Mouse (Mus musculus) embryonic stem cell, embryonic (primary cell): Measurements from ENCODE around the gene Scp2.

Source experiments
- CTCF ChIA-PET, 4 experiments: fragments of 300-600 bp in 2 of 4; fragments of 350-600 bp in 2 of 4; sonication (Branson Sonifier 250); formaldehyde crosslinking; loops; one replicate each; lab custom pipeline; 2022; ENCODE audit warnings: inconsistent platforms in 2 of 4; lab: Charles Lee
- POLR2A ChIA-PET, 4 experiments: fragments of 300-600 bp in 2 of 4; fragments of 350-600 bp in 2 of 4; sonication (Branson Sonifier 250); formaldehyde crosslinking; loops; one replicate each; lab custom pipeline; 2022; ENCODE audit warnings: antibody characterized with exemption in 4 of 4, inconsistent platforms in 1 of 4; lab: Charles Lee

Scp2 gene

GRCm38 (mm10) chr4:108074204-108074823, 70.5 kb downstream of the Scp2 start:
- POLR2A ChIA-PET: interaction anchor here in 1 of 4 experiments (1.7 kb wide), 1 partner anchor 43 kb away, joined by 3 read pairs; no protein-coding TSS in a partner anchor

GRCm38 (mm10) chr4:108072086-108072485, 72.7 kb downstream of the Scp2 start:
- POLR2A ChIA-PET: interaction anchor here in 2 of 4 experiments (1.6 to 2.0 kb wide), 2 partner anchors 12 to 182 kb away, joined by 4 to 8 read pairs; partner anchors contain the start of gene 0610037L13Rik (in 1 of the 2)
- CTCF ChIA-PET: no interaction called here

More at GRCm38 (mm10) chr4:108074204-108074823, 70.5 kb downstream of the Scp2 start:
- CTCF ChIA-PET: no interaction called here

DNA sequence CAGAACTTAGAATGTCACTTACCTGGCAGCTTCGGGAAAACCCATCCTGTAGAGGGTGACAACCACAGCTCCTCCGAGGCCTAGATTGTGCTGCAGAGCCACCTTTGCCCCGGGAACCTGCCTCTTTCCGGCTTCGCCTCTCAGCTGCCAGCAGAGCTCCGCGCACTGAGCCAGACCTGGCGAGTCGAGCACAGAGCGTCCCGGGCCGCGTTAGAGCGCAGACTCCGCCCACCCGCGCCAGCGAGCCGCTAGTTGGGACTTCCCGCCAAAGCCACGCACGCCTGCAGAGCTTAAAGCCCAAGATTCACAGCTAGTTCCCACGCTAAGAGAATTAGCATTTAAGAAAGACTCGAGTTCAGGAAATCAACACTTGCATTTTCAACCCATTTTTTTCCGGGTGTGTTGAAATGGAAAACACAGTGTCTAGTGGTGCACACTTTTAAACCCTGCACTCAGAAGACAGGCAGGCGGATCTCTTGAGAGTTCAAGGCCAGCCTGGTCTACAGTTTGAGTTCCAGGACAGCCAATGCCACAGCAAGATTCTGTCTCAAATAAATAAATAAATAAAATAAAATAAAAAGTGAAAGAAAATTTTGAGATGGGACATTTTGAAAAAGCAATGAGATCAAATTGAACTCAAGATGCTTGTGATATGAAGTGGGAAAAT, 73.4 kb downstream of the Scp2 start:
- CTCF ChIA-PET: interaction anchor here in 3 of 4 experiments (0.5 to 1.0 kb wide), 5 partner anchors 229 to 334 kb away, joined by 3 to 9 read pairs (median 4); partner anchors contain the start of gene Coa7 (in 1 of the 3)
- POLR2A ChIA-PET: interaction anchor here in 3 of 4 experiments (0.5 to 2.5 kb wide), 26 partner anchors 8 to 508 kb away, joined by 3 to 9 read pairs (median 3); partner anchors contain the start of genes 0610037L13Rik (in 2 of the 3), Cpt2 (in 2 of the 3), Orc1 (in 1 of the 3) and Prpf38a (in 1 of the 3)

DNA sequence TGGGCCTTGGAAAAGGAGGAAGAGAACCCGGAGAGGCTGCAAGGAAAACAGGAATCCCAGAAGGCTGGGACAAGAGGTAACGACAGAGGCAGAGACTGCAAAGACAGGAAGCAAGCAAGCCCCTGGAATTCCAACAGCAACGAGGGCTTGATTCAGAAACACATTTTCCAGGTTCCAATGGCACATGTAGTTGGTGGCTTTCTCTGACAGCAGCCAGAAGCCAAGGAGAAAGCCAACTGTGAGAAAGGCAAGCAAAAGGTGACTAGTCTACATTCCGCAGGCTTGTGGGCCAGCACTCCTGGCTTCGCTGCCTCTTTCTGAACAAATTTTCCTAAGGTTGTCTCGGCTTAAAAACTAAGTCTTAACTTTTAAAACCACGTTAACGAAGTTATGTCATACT, 74.1 kb downstream of the Scp2 start:
- ChIA-PET POLR2A (interaction anchor here in 3 of 4 experiments (0.5 to 2.5 kb wide), 26 partner anchors 8 to 509 kb away, joined by 3 to 9 read pairs (median 3); partner anchors contain the start of genes 0610037L13Rik (in 2 of the 3), Cpt2 (in 2 of the 3), Orc1 (in 1 of the 3) and Prpf38a (in 1 of the 3)), CTCF (interaction anchor here in 3 of 4 experiments (0.5 to 1.0 kb wide), 4 partner anchors 229 to 333 kb away, joined by 3 to 9 read pairs (median 4); no protein-coding TSS in a partner anchor)

- ChIA-PET CTCF (interaction anchor here in 1 of 4 experiments (0.6 kb wide), 1 partner anchor 256 kb away, joined by 3 read pairs; no protein-coding TSS in a partner anchor), POLR2A (interaction anchor here in 2 of 4 experiments (1.2 to 2.5 kb wide), 4 partner anchors 9 to 180 kb away, joined by 4 to 9 read pairs (median 7); partner anchors contain the start of gene 0610037L13Rik (in 1 of the 2))
Measured at GRCm38 (mm10) chr4:108070286-108070685, 74.5 kb downstream of the Scp2 start.

- POLR2A ChIA-PET: interaction anchor here in 2 of 4 experiments (1.2 to 1.7 kb wide), 2 partner anchors 9 to 11 kb away, joined by 3 to 4 read pairs; no protein-coding TSS in a partner anchor
Measured at GRCm38 (mm10) chr4:108068081-108068480, 76.7 kb downstream of the Scp2 start.

GRCm38 (mm10) chr4:108067261-108067660, 77.5 kb downstream of the Scp2 start:
- POLR2A ChIA-PET: interaction anchor here in 2 of 4 experiments (1.2 to 1.7 kb wide), 2 partner anchors 8 to 12 kb away, joined by 3 to 4 read pairs; no protein-coding TSS in a partner anchor
- CTCF ChIA-PET: no interaction called here

More at GRCm38 (mm10) chr4:108068081-108068480, 76.7 kb downstream of the Scp2 start:
- CTCF ChIA-PET: no interaction called here

DNA sequence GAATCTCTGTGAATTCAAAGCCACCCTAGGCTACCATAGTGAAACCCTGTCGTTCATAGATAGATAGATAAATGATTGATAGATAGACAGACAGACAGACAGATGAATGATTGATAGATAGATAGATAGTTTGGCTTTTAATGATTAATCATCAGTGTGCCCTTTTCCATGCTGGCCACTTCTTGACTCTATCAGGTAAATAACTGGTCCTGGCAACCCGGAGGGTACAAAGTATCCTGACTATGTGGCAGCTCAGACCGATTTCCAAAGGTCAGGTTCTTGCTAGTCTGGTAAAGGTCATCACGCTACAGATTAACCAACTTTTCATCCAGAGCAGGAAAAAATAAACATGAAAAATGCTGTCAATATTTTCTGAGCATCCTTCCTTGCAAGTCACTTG, 78.2 kb downstream of the Scp2 start:
- ChIA-PET CTCF (no interaction called here), POLR2A (interaction anchor here in 1 of 4 experiments (0.6 kb wide), 1 partner anchor 13 kb away, joined by 3 read pairs; no protein-coding TSS in a partner anchor)

DNA sequence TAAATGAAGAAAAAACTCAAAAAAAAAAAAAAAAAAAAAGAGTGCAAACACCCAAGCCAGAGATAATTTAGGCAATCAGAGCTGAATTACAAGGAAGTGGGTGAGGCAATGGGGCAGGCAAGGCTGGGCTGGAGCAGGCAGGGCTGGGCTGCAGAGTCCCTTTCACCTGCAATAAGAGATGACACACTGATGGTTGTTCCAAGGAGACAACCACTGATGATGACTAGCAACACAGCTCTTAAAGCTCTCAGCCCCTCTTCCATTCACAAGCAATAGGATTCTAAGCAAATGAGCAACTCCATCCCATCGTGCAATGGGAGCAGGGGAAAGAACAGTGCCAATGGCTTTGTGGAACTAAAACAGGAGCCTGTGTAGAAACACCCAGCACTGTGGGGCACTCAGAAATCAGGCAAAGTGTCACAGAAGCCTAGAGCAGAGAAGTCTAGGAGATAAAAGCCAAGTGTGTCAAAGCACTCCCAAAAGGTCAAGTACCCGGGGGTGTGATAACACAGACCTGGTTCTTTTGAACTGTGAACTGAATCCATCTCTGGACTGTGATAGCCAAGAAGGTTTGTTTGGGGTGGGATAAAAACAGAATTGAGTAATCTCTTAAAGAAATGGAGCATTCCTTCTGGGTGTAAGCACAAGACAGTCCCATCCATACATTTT, 79.5 kb downstream of the Scp2 start:
- ChIA-PET POLR2A (interaction anchor here in 3 of 4 experiments (0.6 to 2.4 kb wide), 6 partner anchors 10 to 95 kb away, joined by 3 to 9 read pairs (median 4); no protein-coding TSS in a partner anchor), CTCF (interaction anchor here in 3 of 4 experiments (0.6 to 1.0 kb wide), 3 partner anchors 50 to 330 kb away, joined by 3 to 5 read pairs (median 3); no protein-coding TSS in a partner anchor)

DNA sequence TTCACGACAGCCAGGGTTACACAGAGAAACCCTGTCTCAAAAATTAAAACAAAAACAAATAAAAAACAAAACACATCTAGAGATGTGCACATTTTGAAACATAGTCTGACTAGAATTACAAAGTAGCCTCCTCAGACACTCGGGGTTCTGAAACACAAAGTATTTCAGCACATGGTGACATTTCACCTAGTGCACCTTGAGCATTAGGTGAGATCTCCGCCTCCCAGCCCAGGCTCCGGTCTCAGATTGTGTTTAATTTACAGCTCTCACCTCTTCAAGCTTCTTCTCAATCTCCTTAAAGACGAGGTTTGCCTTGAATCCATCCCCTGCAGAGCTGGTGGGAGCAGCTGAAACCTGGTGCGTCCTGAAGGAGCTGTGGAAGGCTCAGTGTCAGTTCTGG, 81.2 kb downstream of the Scp2 start:
- ChIA-PET POLR2A (interaction anchor here in 1 of 4 experiments (1.3 to 2.4 kb wide), 2 partner anchors 8 to 15 kb away, joined by 3 to 9 read pairs; no protein-coding TSS in a partner anchor), CTCF (interaction anchor here in 1 of 4 experiments (0.6 kb wide), 1 partner anchor 56 kb away, joined by 3 read pairs; no protein-coding TSS in a partner anchor)

DNA sequence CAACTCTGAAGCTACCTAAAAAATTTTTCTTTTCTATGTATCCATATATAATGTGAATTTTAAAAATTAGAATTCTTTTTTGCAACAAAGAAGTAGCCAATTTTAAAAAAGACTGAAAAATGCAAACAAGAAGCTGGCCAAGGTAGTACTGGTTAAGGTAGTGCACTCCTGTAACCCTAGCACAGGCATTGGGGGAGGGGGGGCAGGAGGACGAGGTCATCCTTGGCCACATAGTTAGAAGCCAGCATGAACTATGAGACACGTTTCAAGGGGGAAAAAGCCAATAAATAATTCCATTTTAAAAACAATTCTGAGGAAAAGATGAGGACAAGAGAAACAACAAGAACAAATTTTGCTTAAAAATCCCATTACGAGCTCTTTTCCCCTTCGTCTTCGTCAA, 82.3 kb downstream of the Scp2 start:
- POLR2A ChIA-PET: interaction anchor here in 2 of 4 experiments (0.7 to 2.0 kb wide), 4 partner anchors 9 to 177 kb away, joined by 3 to 5 read pairs (median 4); no protein-coding TSS in a partner anchor
- CTCF ChIA-PET: no interaction called here

DNA sequence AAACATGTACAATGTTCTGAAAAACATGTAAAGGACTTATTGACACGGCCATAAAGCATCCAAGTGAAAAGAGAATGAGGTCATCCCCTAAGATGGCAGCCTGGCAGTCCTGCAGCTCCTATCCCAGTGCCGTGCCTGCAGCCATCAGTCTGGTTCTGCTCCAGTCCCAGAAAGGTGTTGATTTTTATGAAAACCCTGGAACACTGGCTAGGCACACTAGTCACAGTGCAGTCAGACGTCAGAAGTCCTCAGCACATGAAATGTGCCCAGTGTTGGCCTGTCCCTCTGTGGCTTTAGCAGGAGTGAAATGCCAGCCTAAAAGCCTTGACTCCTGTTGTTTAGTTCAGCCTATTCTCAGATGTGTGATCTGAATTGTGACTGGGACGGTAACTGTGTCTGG, 84.0 kb downstream of the Scp2 start:
- POLR2A ChIA-PET: interaction anchor here in 1 of 4 experiments (0.5 to 2.0 kb wide), 5 partner anchors 11 to 347 kb away, joined by 3 to 8 read pairs (median 6); no protein-coding TSS in a partner anchor
- CTCF ChIA-PET: no interaction called here

DNA sequence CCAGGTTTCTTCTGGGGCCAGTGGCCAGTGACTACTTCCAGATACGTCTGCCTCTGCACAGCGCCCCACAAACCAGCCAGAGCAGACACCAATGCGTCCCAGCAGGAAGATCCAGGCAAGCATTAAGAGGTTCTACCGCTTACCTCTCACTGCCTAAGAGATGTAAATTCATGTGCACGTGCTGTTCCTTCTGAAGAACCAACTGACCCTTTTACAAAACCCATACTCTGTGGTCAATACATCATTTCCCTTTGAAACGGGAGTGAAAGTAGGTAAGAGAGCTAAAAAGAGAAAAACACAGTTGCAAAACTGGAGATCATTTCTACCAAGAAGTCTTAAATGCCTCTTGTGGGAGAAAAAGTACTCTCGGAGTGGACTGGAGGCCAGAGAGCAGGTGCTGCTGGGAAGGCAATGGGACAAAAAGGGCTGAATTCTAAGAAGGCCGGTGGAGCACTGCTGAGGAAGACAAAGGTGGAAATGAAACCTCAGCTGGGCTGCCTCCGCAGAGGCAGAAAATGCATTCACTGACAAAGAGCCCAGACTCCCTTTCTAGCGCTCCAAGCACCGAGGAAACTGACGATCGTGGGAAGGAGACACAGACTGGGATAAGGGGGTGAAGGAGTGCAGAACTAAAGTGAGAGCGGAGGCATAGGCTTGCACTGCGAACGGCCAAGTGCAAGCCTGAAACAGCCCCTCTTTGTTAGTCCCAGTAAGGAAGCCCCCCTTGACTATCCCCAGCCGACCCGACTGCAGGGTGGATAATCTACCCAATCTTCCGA, 85.0 kb downstream of the Scp2 start:
- POLR2A ChIA-PET: interaction anchor here in 2 of 4 experiments (0.7 to 2.0 kb wide), 6 partner anchors 12 to 156 kb away, joined by 3 to 8 read pairs (median 5); no protein-coding TSS in a partner anchor
- CTCF ChIA-PET: no interaction called here

DNA sequence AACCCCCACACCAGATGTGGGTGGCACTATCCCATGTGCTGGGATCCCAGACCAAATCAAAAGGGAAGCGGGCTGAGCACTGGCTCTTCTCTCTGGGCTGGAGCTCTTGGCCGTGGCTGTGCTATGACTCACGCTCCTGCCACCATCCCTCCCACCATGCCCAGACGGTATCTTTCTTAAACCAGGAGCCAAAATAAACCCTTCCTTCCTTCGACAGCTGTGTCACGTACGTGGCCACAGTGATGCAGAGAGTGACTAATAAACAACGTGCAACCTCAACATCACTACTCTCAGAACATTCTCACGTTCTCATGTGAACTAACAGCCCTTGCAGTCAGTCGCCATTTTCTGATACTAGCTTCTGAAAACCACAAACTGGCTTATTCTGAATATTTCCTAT, 86.6 kb downstream of the Scp2 start:
- POLR2A ChIA-PET: interaction anchor here in 1 of 4 experiments (1.0 kb wide), 1 partner anchor 13 kb away, joined by 3 read pairs; no protein-coding TSS in a partner anchor
- CTCF ChIA-PET: no interaction called here

DNA sequence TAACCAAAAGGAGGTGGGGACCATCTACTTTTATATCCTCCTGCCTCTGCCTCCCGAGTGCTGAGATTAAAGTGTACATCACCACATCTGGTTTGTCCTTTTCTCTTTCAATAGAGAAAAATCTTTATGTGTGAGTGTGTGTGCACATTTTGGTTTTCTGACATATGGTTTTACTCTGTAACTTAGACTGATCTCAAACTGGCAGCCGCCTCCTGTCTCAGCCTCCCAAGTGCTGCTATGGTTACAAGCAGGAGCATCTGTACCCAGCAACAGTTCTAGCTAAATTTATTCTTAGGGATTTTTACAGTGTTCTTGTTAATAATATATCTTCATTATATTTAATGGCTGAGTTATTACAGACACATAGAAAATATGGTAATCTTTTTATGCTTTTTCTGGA, 87.6 kb downstream of the Scp2 start:
- ChIA-PET CTCF (no interaction called here), POLR2A (interaction anchor here in 2 of 4 experiments (0.5 to 1.2 kb wide), 2 partner anchors 21 to 1425 kb away, joined by 4 to 5 read pairs; no protein-coding TSS in a partner anchor)

- ChIA-PET CTCF (no interaction called here), POLR2A (interaction anchor here in 2 of 4 experiments (1.0 to 1.2 kb wide), 4 partner anchors 8 to 23 kb away, joined by 3 to 5 read pairs (median 3); no protein-coding TSS in a partner anchor)
Measured at GRCm38 (mm10) chr4:108055873-108056272, 88.9 kb downstream of the Scp2 start.

GRCm38 (mm10) chr4:108052673-108053072, 92.1 kb downstream of the Scp2 start:
- CTCF ChIA-PET: no interaction called here
- POLR2A ChIA-PET: interaction anchor here in 3 of 4 experiments (0.8 to 1.4 kb wide), 5 partner anchors 10 to 151 kb away, joined by 3 to 4 read pairs (median 3); no protein-coding TSS in a partner anchor
